In the genomic region with DNA sequence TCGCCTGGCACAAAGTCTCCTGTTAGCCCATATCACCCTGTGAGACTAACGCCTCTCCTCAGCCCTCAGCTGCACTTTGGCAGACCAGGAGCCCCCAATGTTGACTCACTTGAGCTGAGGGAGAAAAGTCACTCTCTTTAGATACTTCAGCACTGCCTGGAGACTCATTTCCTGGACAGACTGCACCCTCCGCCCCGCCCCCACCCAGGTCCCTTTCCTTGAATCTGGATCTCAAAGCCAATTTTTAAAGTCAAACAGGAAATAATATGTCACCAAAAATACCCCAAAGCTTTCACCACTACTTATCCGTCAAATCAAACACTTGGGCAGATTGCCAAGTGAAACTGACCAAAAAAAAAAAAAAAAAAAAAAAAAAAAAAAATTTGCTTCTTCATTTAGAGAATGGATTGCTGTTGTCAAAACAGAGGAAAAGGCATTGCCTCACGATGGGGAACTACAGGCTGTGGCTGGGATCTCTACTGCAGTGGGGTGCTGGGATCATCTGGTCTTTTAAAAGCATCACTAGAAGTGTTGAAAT, we compare ENCODE assay signal across 14 mouse cellular contexts. TPM values are rescaled to one million over a fixed set of nuclear protein-coding genes. Genes with fewer than 3 reads are reported as not detected.
A peak's percentile ranks its signal among the peaks of the same experiment; 100 is the strongest.
DNase-seq lines count a peak whose midpoint lies in the region; ATAC-seq lines count a peak whose summit lies in the region.
"Had no signal": no experiment of that assay in that cellular context is flagged by ENCODE, and none has a peak within 500 bp of the region (broad histone marks: within the 10 kb centered on the region; RNA-seq: fewer than 3 reads in every experiment).

No protein-coding gene starts in this region.

- no peaks in the 10 kb centered on the region for H3K27me3 ChIP-seq in heart, embryonic 12.5 days (replicated peaks)
- H3K27me3 ChIP-seq: heart, embryonic 13.5 days; liver, embryonic 15.5 days; neural tube, embryonic 12.5 days had no signal

- H3K9ac ChIP-seq in heart, embryonic 12.5 days, result no peak overlapping the region
- H3K9ac ChIP-seq: heart, embryonic 13.5 days; liver, embryonic 15.5 days; neural tube, embryonic 12.5 days had no signal

- WGBS in heart, embryonic 12.5 days, result 51% methylated on average over 6 of the region's 6 CpGs

- H3K4me3 ChIP-seq in heart, embryonic 12.5 days, result no peak overlapping the region
- H3K4me3 ChIP-seq: heart, embryonic 13.5 days; liver, embryonic 15.5 days; neural tube, embryonic 12.5 days had no signal

- H3K4me2 ChIP-seq in heart, embryonic 12.5 days, result no peak overlapping the region
- H3K4me2 ChIP-seq: heart, embryonic 13.5 days; liver, embryonic 15.5 days; neural tube, embryonic 12.5 days had no signal

- H3K36me3 ChIP-seq in heart, embryonic 12.5 days, result no peaks in the 10 kb centered on the region
- H3K36me3 ChIP-seq: heart, embryonic 13.5 days; liver, embryonic 15.5 days; neural tube, embryonic 12.5 days had no signal

- H3K9me3 ChIP-seq in heart, embryonic 12.5 days (replicated peaks), result no peaks in the 10 kb centered on the region
- H3K9me3 ChIP-seq: heart, embryonic 13.5 days; liver, embryonic 15.5 days; neural tube, embryonic 12.5 days had no signal

- intact Hi-C loops in heart, postnatal 36 days (cut with DNase I), result no loop called here

- H3K4me1 ChIP-seq in heart, embryonic 12.5 days (replicated peaks), result peaks cover 8% of the 10 kb centered on the region

- ATAC-seq in heart, embryonic 12.5 days (ENCODE audit: insufficient number of reproducible peaks, low FRiP score), result no peak
- ATAC-seq in megakaryocyte, adult 5-6 weeks (ENCODE audit: poor library complexity, severe bottlenecking), result peak; percentile 86

- peak; percentile 95 for DNase-seq in heart, adult 11 months
- DNase-seq in CD4-positive helper T cell, adult 2 months (ENCODE audit: low read depth, low spot score), result peak; percentile 58
- DNase-seq in heart, postnatal 36 days, result peak; percentile 10 to 11
- DNase-seq in thymus, postnatal 14 days, result no peak
- no peak for DNase-seq in c-Kit-positive CD71-positive TER-119-positive erythroid progenitor cells, embryonic 14.5 days (ENCODE audit: low spot score)
- no peak for DNase-seq in right cerebral cortex, postnatal 14 days
- DNase-seq: cerebellum, adult 9-10 months had no signal

- no peak overlapping the region for H3K27ac ChIP-seq in heart, embryonic 12.5 days (ENCODE audit: poor library complexity, severe bottlenecking)
- H3K27ac ChIP-seq: heart, embryonic 13.5 days; liver, embryonic 15.5 days; neural tube, embryonic 12.5 days had no signal

RNA-seq across cellular contexts. Expression of a gene that starts 21.4 kb away (rescaled TPM):
- not detected in 2 replicates for polyA plus RNA-seq in heart, embryonic 12.5 days (2016; fragmentation: Nextera tagmentation; extraction: Ambion mirVana)
- not detected for total RNA-seq in heart, postnatal 36 days (2021)
- not detected in 2 replicates for total RNA-seq in megakaryocyte, adult 5-6 weeks (2015)
- not detected in 2 replicates for total RNA-seq in megakaryocyte, adult 5-6 weeks (2017)
- polyA plus RNA-seq: heart, embryonic 13.5 days; large intestine, adult 2 months; neural tube, embryonic 12.5 days; small intestine, adult 2 months had no signal

RNA-seq across cellular contexts. Expression of a gene that starts 26.8 kb away (rescaled TPM):
- polyA plus RNA-seq in heart, embryonic 12.5 days (2016; fragmentation: Nextera tagmentation; extraction: Ambion mirVana), result 3.5 and 3.6 TPM in 2 replicates
- 1 to 10 TPM; 1.1 to 1.2 TPM for total RNA-seq in heart, postnatal 36 days (2021)
- 24.1 TPM in 2 replicates for total RNA-seq in megakaryocyte, adult 5-6 weeks (2015)
- 12.4 and 15.4 TPM in 2 replicates for total RNA-seq in megakaryocyte, adult 5-6 weeks (2017)

Comparison
In these comparisons a context has a peak if more than half of its experiments do, and no peak if none do; other contexts are left out.
1. DNase-seq: peak in heart, adult 11 months (single experiment), CD4-positive helper T cell, adult 2 months (single experiment) and heart, postnatal 36 days (2 of 2); none in thymus, postnatal 14 days (single experiment), c-Kit-positive CD71-positive TER-119-positive erythroid progenitor cells, embryonic 14.5 days (single experiment) and right cerebral cortex, postnatal 14 days (single experiment).
2. RNA of a gene that starts 26.8 kb away (total RNA-seq): 12.4 to 24.1 TPM in megakaryocyte, adult 5-6 weeks; 1.1 to 1.2 TPM in heart, postnatal 36 days; every median in the first group is over 4 times any median in the second.